Mouse (Mus musculus) bone marrow, adult 2 months (tissue): Measurements from ENCODE around the gene Slc5a6.

Source experiments
- CTCF ChIP-seq: fragments of 200-500 bp; IDR thresholded peaks from 2 replicates; pipeline ENCODE4 v1.5.1; 2011; ENCODE audit warnings: low read length, control low read depth; ENCODE audit not compliant: control insufficient read depth, insufficient read depth
- POLR2A ChIP-seq: fragments of 200-500 bp; IDR thresholded peaks from 2 replicates; pipeline ENCODE4 v1.6.1; 2011; ENCODE audit warnings: low read depth, mild to moderate bottlenecking, control low read depth, low read length, borderline replicate concordance; ENCODE audit not compliant: control insufficient read depth

- TF ChIP-seq CTCF = no peak
- TF ChIP-seq POLR2A = no peak
Measured at GRCm38 (mm10) chr5:31071821-31072220, 23.1 kb upstream of the Slc5a6 start.
